Mouse (Mus musculus) retina, postnatal 1 day (tissue): ENCODE results near the gene Krtcap2.
A peak's percentile ranks its signal among the peaks of the same experiment; 100 is the strongest.
"Not testable (repeated sequence)": the region's sequence is repeated elsewhere in the genome, so short reads cannot be mapped to it uniquely, and the experiment has no call there.

Experiments
- DNase-seq: peaks from one replicate; pipeline ENCODE4 v3.0.0-alpha.2; 2012

The Krtcap2 gene

DNA sequence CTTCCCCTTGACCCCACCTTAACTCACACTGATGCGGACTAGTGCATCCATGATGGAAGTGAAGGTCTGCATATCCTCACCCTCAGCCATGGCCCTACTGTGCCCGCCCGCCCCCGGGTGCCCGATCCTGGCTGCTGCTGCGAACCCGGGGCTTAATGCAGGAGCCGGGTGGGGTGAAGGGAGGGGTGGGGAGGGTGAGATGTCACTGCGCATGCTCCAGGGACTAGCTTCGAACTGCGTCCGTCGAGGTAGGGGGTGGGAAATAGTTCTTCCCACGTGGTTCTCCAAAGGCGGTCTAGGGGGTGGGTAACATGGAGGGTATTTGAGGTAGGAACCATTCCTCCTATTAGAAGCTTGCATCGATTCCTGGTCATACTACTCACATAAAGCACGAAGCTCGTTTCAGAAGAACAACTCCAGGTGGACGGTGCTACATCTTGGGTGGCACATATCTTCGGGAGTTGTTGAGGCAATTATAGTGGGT lies at the start of gene Krtcap2:
Krtcap2 (plus strand) TSS at position 279 of the 484 bp plus-strand sequence.
- peak; percentile 71 for DNase-seq

DNA sequence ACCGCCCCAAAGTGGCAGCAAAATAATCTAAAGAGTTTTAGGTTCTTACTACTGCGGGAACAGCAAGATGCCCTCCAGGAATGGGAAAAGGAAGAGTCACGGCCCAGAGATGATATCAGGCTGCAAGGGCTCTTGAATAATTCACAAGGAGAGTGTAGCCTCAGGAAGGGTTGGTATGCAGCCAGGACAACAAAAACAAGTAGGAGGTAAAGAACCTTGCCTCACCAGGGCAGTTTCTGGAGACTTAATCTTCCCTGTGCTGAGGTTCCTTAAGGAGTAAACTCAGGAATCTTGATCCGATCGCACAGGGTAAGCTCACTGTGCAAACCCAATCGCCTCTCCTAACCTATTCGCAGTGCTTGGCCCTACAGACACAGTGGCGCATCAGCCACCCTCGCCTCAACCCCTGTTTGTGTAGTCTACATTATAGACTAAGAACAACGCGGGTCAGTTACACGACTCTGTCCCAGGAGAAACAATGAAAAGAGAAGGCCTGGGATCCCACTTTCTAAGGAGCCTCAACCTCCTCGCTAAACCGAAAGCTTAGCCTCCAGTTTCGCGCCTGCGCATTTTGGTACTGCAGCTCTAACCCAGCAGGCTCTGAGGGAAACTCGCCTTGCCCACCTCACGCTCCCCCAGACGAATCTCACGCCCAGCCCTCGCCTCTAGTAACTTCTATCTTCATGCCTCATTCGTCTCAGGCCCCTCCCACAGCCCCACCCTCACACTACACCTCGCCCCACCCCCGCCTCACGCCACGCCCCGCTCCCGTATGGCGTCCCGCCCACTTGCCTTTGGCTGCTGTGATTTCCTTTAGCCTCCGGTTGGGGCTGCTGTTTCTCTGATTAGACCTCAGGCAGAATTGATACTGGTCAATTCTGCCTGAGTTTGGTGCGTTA lies 49.5 kb upstream of the Krtcap2 start:
- peak; percentile 95 for DNase-seq

DNA sequence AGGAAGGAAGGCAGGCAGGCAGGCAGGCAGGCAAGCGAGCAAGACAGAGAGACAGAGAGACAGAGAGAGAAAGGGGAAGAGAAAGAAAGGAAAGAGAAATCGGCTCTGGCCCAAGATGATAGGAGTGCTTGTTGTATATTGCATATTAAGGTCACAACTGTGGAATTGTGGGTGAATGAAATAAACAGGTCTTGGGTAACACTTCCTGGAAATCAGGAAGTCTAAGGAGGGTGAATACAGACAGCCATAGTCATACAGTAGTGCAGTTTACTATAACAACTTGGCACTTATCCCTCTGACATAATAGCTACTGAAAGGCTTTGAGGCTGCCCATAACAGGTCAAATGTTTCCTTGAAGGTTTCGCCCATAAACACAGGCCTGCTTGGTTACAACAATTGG lies 45.9 kb upstream of the Krtcap2 start:
- DNase-seq = no peak

DNA sequence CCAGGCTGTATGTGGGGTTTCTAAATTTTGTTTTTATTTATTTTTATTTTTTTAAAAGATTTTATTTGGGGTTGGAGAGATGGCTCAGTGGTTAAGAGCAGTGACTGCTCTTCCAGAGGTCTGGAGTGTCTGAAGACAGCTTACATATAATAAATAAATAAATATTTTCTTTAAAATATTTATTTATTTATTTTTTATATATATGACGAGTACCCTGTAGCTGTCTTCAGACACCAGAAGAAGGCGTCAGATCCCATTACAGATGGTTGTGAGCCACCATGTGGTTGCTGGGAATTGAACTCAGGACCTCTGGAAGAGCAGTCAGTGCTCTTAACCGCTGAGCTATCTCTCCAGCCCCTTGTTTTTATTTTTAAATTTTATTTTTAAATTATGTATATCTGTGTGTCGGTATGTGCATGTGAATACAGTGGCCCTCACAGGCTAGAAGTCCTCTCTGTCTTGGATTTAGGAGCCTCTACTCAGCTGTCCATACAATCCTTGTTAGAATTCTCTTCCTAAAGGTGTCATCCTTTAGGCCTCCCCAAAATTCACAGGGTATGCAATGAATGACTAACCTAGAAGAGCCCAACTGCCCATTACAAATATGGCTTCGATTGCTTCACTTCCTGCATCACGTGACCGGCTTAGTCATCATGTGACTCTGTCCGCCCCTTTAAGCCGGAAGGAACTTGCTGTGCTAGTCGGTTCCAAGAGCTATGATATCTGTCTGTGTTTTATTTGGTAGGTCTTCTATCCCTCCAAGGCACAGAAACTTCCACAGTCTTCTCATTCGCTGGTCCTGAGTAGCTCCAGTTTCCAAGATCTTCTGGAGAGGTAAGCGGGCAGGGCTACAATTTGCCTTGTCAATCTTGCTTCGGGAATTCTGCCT lies 43.3 kb upstream of the Krtcap2 start, which contains the start of gene Gba:
Gba (plus strand) TSS at position 676 of the 889 bp plus-strand sequence.
- peak; percentile 94 for DNase-seq

DNA sequence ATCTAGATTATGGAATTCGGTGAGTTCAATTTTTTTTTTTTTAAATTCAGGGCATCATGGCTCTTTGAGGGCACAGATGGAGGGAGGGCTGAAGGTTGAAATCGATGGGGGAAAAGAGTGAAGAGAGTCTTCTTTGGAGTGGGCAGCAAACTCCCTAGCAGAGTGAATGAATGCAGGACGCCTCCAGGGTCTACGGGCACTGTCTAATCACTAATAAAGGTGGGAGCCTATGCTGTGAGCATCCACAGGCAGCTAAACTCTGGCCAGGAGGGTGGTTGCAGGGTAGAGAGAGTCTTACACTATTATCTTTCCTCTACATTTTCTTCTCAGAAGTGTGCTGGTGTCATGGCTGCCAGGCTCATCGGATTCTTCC lies 42.6 kb upstream of the Krtcap2 start:
- DNase-seq = no peak

DNA sequence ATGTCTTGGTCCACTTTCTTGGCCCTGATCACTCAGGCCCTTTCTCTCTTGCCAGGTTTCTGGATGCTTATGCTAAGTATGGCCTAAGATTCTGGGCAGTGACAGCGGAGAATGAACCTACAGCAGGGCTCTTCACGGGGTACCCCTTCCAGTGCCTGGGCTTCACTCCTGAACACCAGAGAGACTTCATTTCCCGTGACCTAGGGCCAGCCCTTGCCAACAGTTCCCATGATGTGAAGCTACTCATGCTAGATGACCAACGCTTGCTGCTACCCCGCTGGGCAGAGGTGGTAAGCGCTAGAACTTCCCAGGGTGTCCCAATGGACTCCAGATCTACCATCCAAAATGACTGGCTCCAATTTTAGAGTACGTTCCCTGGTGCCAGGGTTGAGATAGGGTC lies 39.7 kb upstream of the Krtcap2 start:
- no peak for DNase-seq

DNA sequence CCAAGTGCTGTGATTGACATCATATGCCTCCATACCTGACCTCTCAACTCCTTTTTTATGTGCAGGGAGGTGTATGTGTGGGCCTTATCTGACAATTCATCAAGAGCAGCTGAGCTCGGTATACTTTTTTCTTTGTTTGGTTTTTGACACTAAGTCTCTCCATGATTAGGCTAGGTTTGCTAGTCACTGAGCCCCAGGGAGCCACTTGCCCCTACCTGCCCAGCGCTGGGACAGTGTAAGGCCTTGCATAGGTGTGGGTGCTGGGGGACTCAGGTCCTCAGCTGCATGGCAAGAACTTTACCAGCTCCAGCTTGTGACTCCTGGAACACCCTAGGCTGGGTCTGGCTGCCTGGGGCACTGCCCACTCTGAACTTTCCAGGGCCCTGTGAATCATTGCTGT lies 39.1 kb upstream of the Krtcap2 start:
- no peak for DNase-seq

DNA sequence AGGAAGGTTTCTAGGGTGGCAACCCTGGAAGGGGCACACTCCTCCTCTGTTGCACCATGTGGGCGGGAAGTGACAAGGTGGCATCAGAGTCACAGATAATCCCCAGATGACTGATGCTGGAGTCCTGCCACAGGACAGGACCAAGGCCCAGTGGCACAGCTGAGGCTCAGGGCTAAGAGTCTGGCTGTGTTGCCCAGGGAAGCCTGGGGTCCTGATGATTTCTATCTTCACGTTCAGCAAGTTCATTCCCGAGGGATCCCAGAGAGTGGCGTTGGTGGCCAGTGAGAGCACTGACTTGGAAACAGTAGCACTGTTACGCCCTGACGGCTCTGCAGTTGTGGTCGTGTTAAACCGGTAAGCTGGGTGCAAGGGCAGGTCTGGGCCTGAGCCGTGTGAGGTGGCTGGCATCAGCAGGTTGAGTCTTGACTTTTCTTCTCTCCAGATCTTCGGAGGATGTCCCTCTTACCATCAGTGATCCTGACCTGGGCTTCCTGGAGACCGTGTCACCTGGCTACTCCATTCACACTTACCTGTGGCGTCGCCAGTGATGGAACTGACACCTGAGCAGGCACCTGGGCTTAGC lies 37.6 kb upstream of the Krtcap2 start:
- no peak for DNase-seq

DNA sequence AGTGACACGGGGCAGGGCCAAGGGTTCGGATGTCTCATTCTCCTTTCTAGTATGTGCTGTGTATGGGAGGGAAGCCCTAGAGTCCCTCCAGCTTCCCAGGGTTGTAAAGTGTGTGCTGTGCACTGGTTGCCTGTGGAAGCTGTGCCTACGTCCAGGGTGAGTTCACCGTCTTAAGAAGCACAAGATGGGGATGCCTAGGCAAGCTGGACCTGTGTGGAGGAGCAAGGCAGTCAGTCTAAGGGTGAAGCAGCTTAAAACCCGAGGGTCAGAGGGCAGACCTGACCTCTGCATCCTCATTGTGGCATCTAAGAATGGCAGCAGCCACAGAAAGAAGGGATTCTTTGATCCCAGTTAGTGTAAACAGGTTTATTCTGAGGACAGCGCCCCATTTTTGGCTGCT lies 37.0 kb upstream of the Krtcap2 start:
- no peak for DNase-seq

DNA sequence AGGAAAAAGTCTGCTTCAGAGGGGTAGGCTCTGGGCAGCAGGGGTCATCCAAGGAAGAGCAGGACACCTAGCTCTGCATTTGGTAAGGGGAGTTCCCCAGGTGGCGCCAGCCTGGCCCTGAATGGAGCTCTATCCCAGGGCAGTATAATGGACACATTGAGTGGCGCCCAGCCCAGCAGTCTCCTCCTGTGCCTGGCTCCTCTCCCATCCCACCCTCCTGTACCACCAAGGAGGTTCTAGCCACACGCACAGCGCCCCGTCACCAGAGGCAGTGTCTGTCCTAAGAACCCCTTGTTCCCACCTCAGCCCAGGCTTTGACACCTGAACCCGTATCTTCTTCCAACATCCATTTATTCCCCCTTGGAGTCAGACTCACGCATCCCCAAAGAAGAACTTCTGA lies 36.0 kb upstream of the Krtcap2 start:
- DNase-seq = no peak

DNA sequence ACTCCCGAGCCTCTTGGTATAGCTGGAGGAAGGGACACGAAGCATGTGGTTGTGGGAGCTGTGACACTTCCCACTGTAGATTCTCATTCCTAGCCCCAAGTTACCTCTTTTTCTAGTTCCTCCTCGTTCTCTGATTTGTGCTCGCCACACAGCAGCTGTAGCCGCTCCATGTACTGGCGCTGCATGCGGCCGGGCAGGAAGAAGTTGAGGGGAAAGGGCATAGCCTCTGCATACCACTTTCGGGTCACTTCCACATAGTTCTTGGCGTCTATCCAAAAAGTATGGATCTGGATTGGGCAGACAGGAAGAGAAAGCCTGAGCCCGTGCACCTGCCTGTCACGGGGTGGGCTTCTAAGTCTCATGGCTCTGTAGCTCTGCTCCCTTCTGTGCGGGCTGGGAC lies 35.6 kb upstream of the Krtcap2 start:
- no peak for DNase-seq

DNA sequence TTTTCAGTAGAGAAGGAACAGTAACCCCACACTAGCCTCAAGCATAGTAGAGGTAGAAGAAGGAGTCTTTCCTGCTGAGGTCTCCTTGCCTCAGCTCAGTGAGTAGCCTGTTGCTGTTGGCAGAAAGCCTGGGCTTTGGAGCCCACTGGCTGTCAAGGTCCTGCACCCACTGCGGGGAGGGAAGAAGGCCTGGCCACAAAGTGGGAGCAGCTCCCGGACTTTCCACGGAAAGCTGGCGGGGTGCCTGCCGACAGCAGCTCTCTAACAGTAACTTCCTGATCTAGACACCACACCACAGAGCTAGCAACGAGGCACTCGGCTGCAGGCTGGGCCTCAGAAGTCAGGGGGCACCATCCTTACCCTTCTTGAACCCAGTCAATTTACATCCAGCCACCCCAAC lies 35.0 kb upstream of the Krtcap2 start:
- no peak for DNase-seq

DNA sequence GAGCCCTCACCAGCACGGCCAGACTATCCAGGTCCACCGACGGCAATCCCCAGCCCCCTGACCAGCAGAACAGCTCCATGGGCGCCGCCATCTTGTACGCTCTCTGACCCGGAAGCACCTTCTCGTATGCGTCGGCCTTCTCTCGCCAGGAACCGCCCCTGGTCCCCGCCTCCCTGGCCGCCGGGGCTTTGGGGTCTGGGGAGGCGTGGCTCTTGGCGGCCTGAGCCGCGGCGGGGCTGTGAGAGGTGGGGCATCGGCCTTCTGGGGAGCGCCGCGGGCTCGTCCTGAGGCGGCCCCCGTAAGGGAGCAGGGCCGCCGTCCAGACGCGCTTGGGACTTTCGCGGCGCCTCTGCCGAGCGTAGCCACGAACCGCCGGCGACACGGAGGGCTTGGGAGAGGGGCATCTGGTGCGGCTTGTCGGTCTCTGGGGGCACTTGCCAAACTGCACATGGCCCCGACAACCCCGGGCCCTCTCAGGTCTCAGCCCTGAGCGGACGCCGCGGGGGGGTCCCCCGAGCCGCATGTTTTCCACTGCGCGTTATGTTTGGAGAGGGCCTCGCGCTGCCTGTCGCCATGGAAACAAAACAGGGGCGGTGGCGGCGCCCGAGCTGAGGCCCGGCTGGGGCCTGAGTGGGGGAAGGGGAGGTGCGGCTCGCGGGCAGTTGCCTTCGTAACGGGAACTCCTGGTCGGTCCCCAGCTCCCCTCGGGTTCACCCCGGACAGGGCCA lies 31.8 kb upstream of the Krtcap2 start:
- peak; percentile 97 for DNase-seq

DNA sequence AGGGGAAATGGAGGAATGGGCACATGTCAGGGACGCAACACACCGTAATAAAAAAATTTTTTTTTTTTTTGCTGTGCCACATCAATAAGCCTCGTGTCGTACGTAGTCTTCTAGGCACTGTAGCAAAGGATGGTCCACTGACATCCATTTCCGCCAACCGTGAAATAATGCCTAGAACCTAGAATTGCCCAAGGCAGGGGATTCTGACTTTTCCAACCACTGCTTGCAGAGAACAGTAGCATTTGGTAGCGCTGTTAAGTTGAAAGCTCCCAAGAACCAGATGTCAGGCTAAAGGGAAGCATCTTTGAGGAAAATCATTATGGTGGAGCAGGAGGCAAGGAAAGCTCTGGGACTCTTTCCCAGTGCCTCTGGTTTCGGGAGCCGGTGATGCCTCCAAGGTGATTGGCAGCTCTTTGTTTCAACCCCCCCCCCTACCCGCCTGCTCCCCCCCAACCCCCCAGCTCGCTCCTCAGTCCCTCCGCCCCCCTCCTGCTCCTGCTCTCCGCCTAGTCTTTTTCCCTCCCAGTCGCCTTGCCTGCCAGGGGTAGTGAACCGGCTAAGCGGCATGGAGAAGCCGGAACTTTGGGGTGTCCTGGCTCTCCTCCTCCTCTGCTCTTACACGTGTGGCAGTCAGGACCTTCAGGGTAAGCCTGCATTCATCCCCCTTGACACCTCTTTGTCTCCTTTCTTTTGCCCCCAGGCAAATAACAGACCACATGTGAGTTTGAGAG lies 30.9 kb upstream of the Krtcap2 start, which contains the start of gene Thbs3:
Thbs3 (plus strand) TSS at position 500 of the 731 bp plus-strand sequence.
- DNase-seq = peak; percentile 68

DNA sequence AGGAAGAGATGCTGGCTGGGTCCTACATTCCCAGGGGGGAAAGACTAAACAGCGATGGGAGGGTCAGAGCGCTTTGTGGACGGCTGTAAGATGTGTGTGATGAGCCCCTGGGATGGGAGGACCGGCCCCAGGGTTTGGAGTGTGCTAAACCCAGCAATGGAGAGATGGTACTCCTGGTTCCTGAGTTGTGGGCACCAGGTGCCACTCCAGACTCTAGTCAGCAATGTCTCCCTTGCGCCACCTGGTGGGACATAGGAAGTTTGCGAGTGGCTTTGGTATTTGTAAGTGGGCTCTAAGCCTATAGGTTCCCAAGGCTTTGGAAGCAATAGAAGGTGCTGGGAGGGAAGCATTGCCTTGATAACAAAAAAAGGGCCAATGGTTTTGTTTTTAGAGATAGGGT lies 29.9 kb upstream of the Krtcap2 start:
- peak; percentile 93 for DNase-seq

DNA sequence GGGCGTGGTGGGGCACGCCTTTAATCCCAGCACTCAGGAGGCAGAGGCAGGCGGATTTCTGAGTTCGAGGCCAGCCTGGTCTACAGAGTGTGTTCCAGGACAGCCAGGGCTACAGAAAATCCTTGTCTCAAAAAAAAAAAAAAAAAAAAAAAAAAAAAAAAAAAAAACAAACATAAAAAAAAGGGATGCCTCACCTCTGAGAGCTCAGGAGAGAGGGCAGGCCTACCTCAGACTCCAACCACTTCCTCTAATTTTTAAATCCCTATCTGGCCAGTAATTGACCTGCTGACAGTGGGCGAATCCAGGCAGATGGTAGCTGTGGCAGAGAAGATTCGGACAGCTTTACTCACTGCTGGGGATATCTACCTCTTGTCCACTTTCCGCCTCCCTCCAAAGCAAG lies 29.4 kb upstream of the Krtcap2 start:
- not testable (repeated sequence) for DNase-seq

DNA sequence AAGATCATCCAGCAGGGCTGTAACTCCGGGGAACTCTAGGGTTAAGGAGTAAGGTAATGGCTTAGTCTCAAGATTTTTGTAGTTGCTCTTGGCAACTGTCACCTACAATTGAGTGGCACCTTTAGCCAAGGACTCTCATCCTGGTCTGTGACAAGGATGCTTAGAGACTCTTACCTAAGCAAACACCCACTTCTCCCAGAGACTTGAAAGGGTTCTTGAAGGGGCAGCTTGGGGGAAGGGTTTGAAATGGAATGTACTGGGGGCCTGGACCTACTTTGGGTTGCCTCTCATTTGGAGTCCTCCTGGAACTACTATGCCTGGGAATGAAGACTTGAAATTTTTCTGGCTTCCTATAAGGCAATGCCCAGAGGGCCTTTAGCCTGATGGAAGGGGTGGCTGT lies 27.5 kb upstream of the Krtcap2 start:
- DNase-seq = no peak

DNA sequence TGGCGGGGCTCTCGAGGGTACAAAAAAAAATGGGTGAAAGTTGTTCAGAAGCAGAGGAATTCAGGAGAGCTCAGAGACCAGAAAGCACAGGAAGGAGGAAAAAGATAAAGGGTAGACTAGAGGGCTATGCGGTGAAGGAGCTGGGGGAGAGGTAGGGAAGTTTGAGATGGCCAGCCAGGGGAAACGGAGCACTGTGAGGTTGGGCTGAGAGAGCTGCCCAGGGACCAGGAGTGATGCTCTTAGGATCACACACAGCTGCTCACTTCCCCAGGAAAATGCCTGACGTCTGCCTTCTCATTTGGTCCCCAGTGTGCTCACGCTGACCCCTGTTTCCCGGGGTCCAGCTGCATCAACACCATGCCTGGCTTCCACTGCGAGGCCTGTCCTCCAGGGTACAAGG lies 26.2 kb upstream of the Krtcap2 start:
- DNase-seq = no peak

DNA sequence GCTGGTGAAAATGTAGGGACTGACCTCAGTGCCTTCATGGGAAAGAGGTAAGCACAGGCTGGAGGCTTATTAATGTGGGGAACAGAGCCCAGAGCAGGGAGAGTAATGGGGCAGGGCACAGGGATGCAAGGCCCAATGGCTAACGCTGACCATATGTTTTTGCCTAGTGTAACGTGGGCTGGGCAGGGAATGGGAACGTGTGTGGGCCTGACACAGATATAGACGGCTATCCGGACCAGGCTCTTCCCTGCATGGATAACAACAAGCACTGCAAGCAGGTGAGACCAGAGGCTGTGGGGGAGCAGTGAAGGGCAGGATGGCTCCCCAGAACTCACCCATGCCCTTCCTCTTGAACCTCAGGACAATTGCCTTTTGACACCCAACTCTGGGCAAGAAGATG lies 24.6 kb upstream of the Krtcap2 start:
- DNase-seq = no peak

DNA sequence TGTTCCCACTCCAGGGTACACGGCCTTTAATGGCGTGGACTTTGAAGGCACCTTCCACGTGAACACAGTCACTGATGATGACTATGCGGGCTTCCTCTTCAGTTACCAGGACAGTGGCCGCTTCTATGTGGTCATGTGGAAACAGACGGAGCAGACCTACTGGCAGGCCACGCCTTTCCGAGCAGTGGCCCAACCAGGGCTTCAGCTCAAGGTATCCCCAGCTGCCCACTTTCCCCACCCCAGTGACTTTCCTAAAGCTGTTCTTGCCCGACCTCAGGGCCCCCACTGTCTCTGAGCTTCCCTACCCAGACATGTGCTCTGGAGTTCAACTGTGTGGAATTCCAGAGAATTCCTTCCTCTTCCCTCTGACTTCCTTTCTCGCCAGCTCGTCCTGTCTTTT lies 21.0 kb upstream of the Krtcap2 start:
- DNase-seq = no peak

DNA sequence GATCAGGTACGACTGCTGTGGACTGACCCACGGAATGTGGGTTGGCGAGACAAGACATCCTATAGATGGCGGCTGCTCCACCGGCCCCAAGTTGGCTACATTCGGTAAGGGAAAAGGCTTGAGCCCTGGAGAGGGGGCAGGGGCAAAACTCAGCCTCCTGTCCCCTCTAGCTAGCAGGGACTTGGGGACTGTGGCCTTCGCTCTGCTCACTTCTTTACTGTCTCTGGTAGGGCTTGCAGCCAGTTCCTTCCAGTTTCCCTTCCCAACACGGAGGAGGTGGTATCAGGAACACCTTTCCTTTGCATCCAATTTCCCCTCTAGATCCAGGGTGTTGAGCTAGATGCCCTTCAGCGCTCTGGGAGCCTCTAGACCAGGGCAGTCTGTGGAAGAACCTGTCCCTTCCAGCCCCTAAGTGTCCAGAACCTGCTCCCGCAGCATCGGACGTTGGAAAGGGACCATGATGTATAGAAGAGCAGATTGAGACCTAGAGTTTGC lies 20.4 kb upstream of the Krtcap2 start:
- DNase-seq = no peak

DNA sequence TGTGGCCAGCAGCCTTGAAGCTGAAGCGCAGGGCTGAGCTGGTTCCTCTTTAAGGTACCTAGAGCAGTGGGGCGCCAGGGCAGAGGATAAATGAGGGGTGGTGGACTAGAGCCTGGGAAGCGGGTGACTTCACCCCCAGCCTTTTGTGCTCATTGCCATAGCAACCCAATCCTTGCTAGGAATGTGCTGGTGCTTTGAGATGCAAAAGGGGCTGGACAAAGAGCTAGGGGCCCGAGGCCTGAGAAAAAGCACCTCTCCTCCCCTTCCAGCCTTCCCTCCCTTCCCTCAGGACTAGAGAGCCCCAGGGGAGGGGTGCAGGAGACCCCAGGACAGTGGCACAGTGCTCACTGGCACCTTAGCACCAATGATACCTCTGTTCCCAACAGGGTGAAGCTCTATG lies 19.8 kb upstream of the Krtcap2 start:
- peak; percentile 72 for DNase-seq
